Mouse (Mus musculus): ENCODE measurements around the gene Milr1.

- TF ChIP-seq CTCF (conservative IDR thresholded peaks at IDR 0.05; ENCODE audit: insufficient read depth, insufficient read length, low read depth, low read length) (no peak), POLR2A (IDR thresholded peaks at IDR 0.05; ENCODE audit: low read depth, low read length) (no peak)
These were observed 14.4 kb upstream of the Milr1 start for GRCm38 (mm10) chr11:106736614-106737013.

Measured in kidney, adult 2 months (tissue).